Comparison of ENCODE assay signal across 21 mouse cellular contexts in genomic region chr14:121229036-121229773, GRCm38 (mm10).
DNase-seq lines count a peak whose midpoint lies in the region; ATAC-seq and TF ChIP-seq lines count a peak whose summit lies in the region.
"Had no signal": no experiment of that assay in that cellular context is flagged by ENCODE, and none has a peak within 500 bp of the region (broad histone marks: within the 10 kb centered on the region; RNA-seq: fewer than 3 reads in every experiment).

No protein-coding gene starts in this region.

- H3ac ChIP-seq in C2C12 (ENCODE audit: control insufficient read depth, insufficient read length, low read depth), result no peak overlapping the region

- ATAC-seq in kidney, postnatal 0 days (replicated peaks; ENCODE audit: low FRiP score, low read depth), result peak; percentile 53; the same call in 1 of the 2 replicates
- no peak for ATAC-seq in neural tube, embryonic 15.5 days (ENCODE audit: low FRiP score)
- ATAC-seq: activated CD4-positive, CD25-positive, alpha-beta regulatory T cell, adult 4 months; forebrain, embryonic 16.5 days; Patski had no signal

- no peak overlapping the region for H3K9ac ChIP-seq in kidney, postnatal 0 days (ENCODE audit: low read depth, low read length)
- H3K9ac ChIP-seq in neural tube, embryonic 15.5 days (replicated peaks), result no peak overlapping the region
- H3K9ac ChIP-seq: embryonic facial prominence, embryonic 12.5 days; forebrain, embryonic 12.5 days; heart, embryonic 12.5 days had no signal

- DNase-seq in kidney, adult 9 months, result peak; percentile 34
- no peak for DNase-seq in kidney, adult 18-20 months
- no peak for DNase-seq in kidney, postnatal 0 days (ENCODE audit: low spot score)
- no peak for DNase-seq in kidney, postnatal 25 days
- peak; percentile 26 for DNase-seq in kidney, postnatal 14 days
- DNase-seq in thymus, postnatal 10 days (ENCODE audit: low spot score in 2 of 2), result no peak
- DNase-seq: adrenal gland, postnatal 14 days; B cell, adult 2 months; cerebellum, adult 11-12 months; cerebellum, adult 9-10 months; cerebellum, postnatal 25 days; gastrocnemius, postnatal 10 days had no signal

- H3K4me1 ChIP-seq in kidney, postnatal 0 days (replicated peaks; ENCODE audit: insufficient read depth, low read length), result peaks cover 9% of the 10 kb centered on the region; the same call in 1 of the 2 replicates
- no peaks in the 10 kb centered on the region for H3K4me1 ChIP-seq in neural tube, embryonic 15.5 days
- H3K4me1 ChIP-seq: forebrain, embryonic 12.5 days had no signal

- H3K36me3 ChIP-seq in kidney, postnatal 0 days (ENCODE audit: insufficient read depth, low read length), result peaks cover 34% of the 10 kb centered on the region
- peaks cover 58% of the 10 kb centered on the region for H3K36me3 ChIP-seq in C2C12 (ENCODE audit: control insufficient read depth, insufficient read depth)
- H3K36me3 ChIP-seq in neural tube, embryonic 15.5 days, result peaks cover 38% of the 10 kb centered on the region

- H3K9me3 ChIP-seq in kidney, postnatal 0 days (replicated peaks; ENCODE audit: low read length), result no peaks in the 10 kb centered on the region
- no peaks in the 10 kb centered on the region for H3K9me3 ChIP-seq in neural tube, embryonic 15.5 days (replicated peaks)
- H3K9me3 ChIP-seq: embryonic facial prominence, embryonic 12.5 days; forebrain, embryonic 12.5 days; heart, embryonic 12.5 days; hindbrain, embryonic 10.5 days had no signal

- H3K27ac ChIP-seq in kidney, postnatal 0 days, result no peak overlapping the region
- no peak overlapping the region for H3K27ac ChIP-seq in neural tube, embryonic 15.5 days (replicated peaks)
- H3K27ac ChIP-seq: embryonic facial prominence, embryonic 12.5 days; forebrain, embryonic 12.5 days; hindbrain, embryonic 10.5 days had no signal

- WGBS in kidney, postnatal 0 days, result 54% methylated on average over 9 of the region's 9 CpGs
- WGBS in neural tube, embryonic 15.5 days, result 91% methylated on average over 9 of the region's 9 CpGs

- H3K4me2 ChIP-seq in kidney, postnatal 0 days (ENCODE audit: low read length), result no peak overlapping the region
- H3K4me2 ChIP-seq in neural tube, embryonic 15.5 days, result no peak overlapping the region
- H3K4me2 ChIP-seq: embryonic facial prominence, embryonic 12.5 days; forebrain, embryonic 12.5 days; heart, embryonic 12.5 days had no signal

- H3K79me2 ChIP-seq in C2C12 (ENCODE audit: control insufficient read depth, insufficient read depth), result no peaks in the 10 kb centered on the region

- no peaks in the 10 kb centered on the region for H3K79me3 ChIP-seq in C2C12 (ENCODE audit: low read depth)

- TF ChIP-seq CTCF in kidney, postnatal 0 days (IDR thresholded peaks at IDR 0.05; ENCODE audit: low read depth), result no peak
- no peak for TF ChIP-seq CTCF in C2C12 (IDR thresholded peaks at IDR 0.05; ENCODE audit: control insufficient read depth, insufficient read depth, insufficient read length)

- H3K4me3 ChIP-seq in kidney, postnatal 0 days (replicated peaks; ENCODE audit: low read depth, low read length), result no peak overlapping the region
- no peak overlapping the region for H3K4me3 ChIP-seq in C2C12 (ENCODE audit: insufficient read depth, poor library complexity, severe bottlenecking)
- H3K4me3 ChIP-seq in neural tube, embryonic 15.5 days (replicated peaks), result no peak overlapping the region
- H3K4me3 ChIP-seq: embryonic facial prominence, embryonic 12.5 days; forebrain, embryonic 12.5 days; heart, embryonic 12.5 days; hindbrain, embryonic 10.5 days had no signal

- no peaks in the 10 kb centered on the region for H3K27me3 ChIP-seq in kidney, postnatal 0 days (ENCODE audit: insufficient read depth, low read length)
- no peaks in the 10 kb centered on the region for H3K27me3 ChIP-seq in C2C12 (ENCODE audit: control insufficient read depth, insufficient read depth, insufficient read length)
- H3K27me3 ChIP-seq in neural tube, embryonic 15.5 days (replicated peaks), result no peaks in the 10 kb centered on the region
- H3K27me3 ChIP-seq: embryonic facial prominence, embryonic 12.5 days; forebrain, embryonic 12.5 days; heart, embryonic 12.5 days; Patski had no signal

TF ChIP-seq in C2C12, 6 proteins besides CTCF, POLR2A, EP300 and RAD21:
- TF ChIP-seq USF1 (IDR thresholded peaks at IDR 0.05; ENCODE audit: low read depth), result peak; percentile 40
- TF ChIP-seq MYOG (IDR thresholded peaks at IDR 0.05; ENCODE audit: control insufficient read depth, extremely low read depth, insufficient read length), result no peak
TF ChIP-seq in C2C12: peak in this region for 1.

Comparison
In these comparisons a context has a peak if more than half of its experiments do, and no peak if none do; other contexts are left out.
1. DNase-seq: peak in kidney, adult 9 months (single experiment) and kidney, postnatal 14 days (single experiment); none in kidney, adult 18-20 months (single experiment), kidney, postnatal 0 days (single experiment), kidney, postnatal 25 days (0 of 2) and thymus, postnatal 10 days (0 of 2).